Mouse (Mus musculus) testis, adult 2 months (tissue): ENCODE results near the gene 6430550D23Rik.

ENCODE experiments used
- CTCF ChIP-seq: fragments of 200-500 bp; IDR thresholded peaks from 2 replicates; pipeline ENCODE4 v1.5.1; 2012; ENCODE audit warnings: low read depth, mild to moderate bottlenecking, inconsistent platforms, low read length, moderate library complexity; ENCODE audit not compliant: control insufficient read depth, insufficient read depth, insufficient replicate concordance
- POLR2A ChIP-seq: fragments of 200-500 bp; IDR thresholded peaks from 2 replicates; pipeline ENCODE4 v1.6.1; 2012; ENCODE audit warnings: low read depth, mild to moderate bottlenecking, inconsistent platforms, low read length, moderate library complexity; ENCODE audit not compliant: control insufficient read depth

DNA sequence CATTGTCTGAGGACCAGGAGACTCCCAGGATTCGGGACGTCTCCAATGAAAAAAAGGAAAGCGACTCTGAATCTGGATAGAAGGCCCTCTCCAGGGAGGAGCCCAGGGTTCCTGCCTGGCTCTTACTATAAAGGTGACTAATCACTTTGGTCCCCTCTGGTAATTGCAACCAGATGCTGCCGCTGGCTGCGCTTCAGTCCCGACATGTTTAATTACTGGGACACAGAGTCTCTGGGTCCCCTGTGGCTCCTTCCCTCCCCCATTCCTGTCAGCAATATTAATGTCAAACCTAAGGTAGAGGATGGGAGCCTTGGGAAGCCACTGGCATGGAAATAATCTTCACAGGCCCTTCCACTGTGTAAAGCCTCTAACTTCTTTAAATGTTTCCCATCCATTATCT is 58.4 kb downstream of the 6430550D23Rik start:
- TF ChIP-seq POLR2A (no peak), CTCF (no peak)
